Mouse (Mus musculus): ENCODE measurements at regions not wholly inside any gene's neighbourhood (a gene's known extent, or its start where the extent isn't known, plus 50 kb on each side); places are given as distances from the start of the nearest gene placed in this dataset.

DNA sequence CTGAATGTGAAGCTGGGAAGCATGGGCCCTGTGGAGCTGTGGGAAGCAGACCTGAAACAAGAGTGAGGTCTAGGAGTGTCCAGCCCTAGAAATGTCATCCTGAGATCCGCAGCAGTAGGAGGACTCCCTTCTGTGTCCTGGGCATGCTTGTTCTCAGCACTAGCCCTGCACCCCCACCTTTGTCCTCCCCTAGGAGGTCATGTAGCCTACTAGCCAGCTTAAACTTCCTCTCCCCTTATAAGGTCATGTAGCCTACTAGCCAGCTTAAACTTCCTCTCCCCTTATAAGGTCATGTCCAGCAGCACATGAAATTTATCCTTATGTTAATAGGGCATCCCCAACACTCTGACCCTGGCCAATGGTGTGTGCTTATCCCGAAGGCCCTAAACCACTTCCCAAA, 363.5 kb upstream of the Zeb2 start:
- no peak for TF ChIP-seq CTCF (IDR thresholded peaks at IDR 0.05; ENCODE audit: extremely low read depth, insufficient read depth, insufficient read length, insufficient replicate concordance)
- no peak for TF ChIP-seq POLR2A (IDR thresholded peaks at IDR 0.05; ENCODE audit: low read depth, low read length)
